Mouse (Mus musculus) adrenal gland, postnatal 14 days (tissue): ENCODE measurements around the gene Acad8. TPM values are rescaled to one million over a fixed set of nuclear protein-coding genes. Genes with fewer than 3 reads are reported as not detected.

ENCODE experiments used
- DNase-seq: peaks from one replicate; pipeline ENCODE4 v3.0.0; 2021; ENCODE audit warnings: mixed read lengths
- total RNA-seq: library from RNA; stranded (reverse); gene quantifications from 2 replicates; pipeline ENCODE4 v1.2.3, GENCODE M21; 2021

The Acad8 gene
- total RNA-seq, 1 experiment from 2014 or later: 75.8 TPM

- DNase-seq: no peak
Measured at GRCm38 (mm10) chr9:26985090-26985613, 14.2 kb downstream of the Acad8 start.

- DNase-seq: no peak
Measured at GRCm38 (mm10) chr9:26978776-26979175, 20.6 kb downstream of the Acad8 start.

- no peak for DNase-seq
Measured at GRCm38 (mm10) chr9:26977754-26978153, 21.6 kb downstream of the Acad8 start.

- DNase-seq: no peak
Measured at GRCm38 (mm10) chr9:26947790-26948189, 51.6 kb downstream of the Acad8 start.

- peak; percentile 65 for DNase-seq
Measured at GRCm38 (mm10) chr9:26924146-26924545, 75.2 kb downstream of the Acad8 start.

Other genes starting within 250 kb of the Acad8 start
- 9.6 and 10.5 TPM in 2 replicates for gene Glb1l2, start 193.1 kb downstream of the Acad8 start, total RNA-seq
- 1.1 and 1.9 TPM in 2 replicates for gene Glb1l3, start 138.7 kb downstream of the Acad8 start, total RNA-seq
- gene Gm1110, start 76.5 kb downstream of the Acad8 start, total RNA-seq: not detected in 2 replicates
- 40.3 and 42.8 TPM in 2 replicates for gene Thyn1, start 144 bp upstream of the Acad8 start, total RNA-seq
- gene Vps26b, start 30.5 kb upstream of the Acad8 start, total RNA-seq: 33.5 and 37.9 TPM in 2 replicates
- 20.2 and 22.2 TPM in 2 replicates for gene Ncapd3, start 30.6 kb upstream of the Acad8 start, total RNA-seq
- gene Jam3, start 155.9 kb upstream of the Acad8 start, total RNA-seq: 30.9 and 38.4 TPM in 2 replicates